Mouse (Mus musculus) embryo, embryonic 11.5 days (tissue): ENCODE measurements at regions not wholly inside any gene's neighbourhood (a gene's known extent, or its start where the extent isn't known, plus 50 kb on each side); places are given as distances from the start of the nearest gene placed in this dataset.
"Not testable (repeated sequence)": the region's sequence is repeated elsewhere in the genome, so short reads cannot be mapped to it uniquely, and the experiment has no call there.

Experiments
- DNase-seq: peaks from one replicate; pipeline ENCODE4 v3.0.0-alpha.2; 2012; ENCODE audit warnings: low read depth, low spot score

- no peak for DNase-seq
Observed at GRCm38 (mm10) chr5:134046086-134046485, 53.4 kb upstream of the Castor2 start.

- DNase-seq: not testable (repeated sequence)
Observed at GRCm38 (mm10) chr5:134042938-134043337, 56.6 kb upstream of the Castor2 start.

GRCm38 (mm10) chr5:134027316-134027966 is 72.1 kb upstream of the Castor2 start:
- no peak for DNase-seq

- no peak for DNase-seq
Observed at GRCm38 (mm10) chr5:134019651-134020432, 79.7 kb upstream of the Castor2 start.

- DNase-seq: peak; percentile 79
Observed at GRCm38 (mm10) chr5:134014257-134015163, 85.0 kb upstream of the Castor2 start.

GRCm38 (mm10) chr5:134013206-134013605 is 86.3 kb upstream of the Castor2 start:
- DNase-seq: no peak

- DNase-seq: no peak
Observed at GRCm38 (mm10) chr5:134009843-134010242, 89.7 kb upstream of the Castor2 start.

- DNase-seq: no peak
Observed at GRCm38 (mm10) chr5:134007127-134007771, 92.3 kb upstream of the Castor2 start.

GRCm38 (mm10) chr5:134006470-134007126 is 92.9 kb upstream of the Castor2 start:
- DNase-seq: peak; percentile 94

- DNase-seq: no peak
Observed at GRCm38 (mm10) chr5:134006001-134006400, 93.5 kb upstream of the Castor2 start.

- DNase-seq: no peak
Observed at GRCm38 (mm10) chr5:134000100-134000499, 99.4 kb upstream of the Castor2 start.

GRCm38 (mm10) chr5:133999698-134000097 is 99.8 kb upstream of the Castor2 start:
- DNase-seq: no peak

GRCm38 (mm10) chr5:133991994-133992393 is 107.5 kb upstream of the Castor2 start:
- no peak for DNase-seq

GRCm38 (mm10) chr5:133991556-133991955 is 108.0 kb upstream of the Castor2 start:
- DNase-seq: no peak

GRCm38 (mm10) chr5:133983249-133983966 is 116.1 kb upstream of the Castor2 start:
- no peak for DNase-seq

GRCm38 (mm10) chr5:133970421-133970914 is 129.0 kb upstream of the Castor2 start:
- DNase-seq: no peak

- no peak for DNase-seq
Observed at GRCm38 (mm10) chr5:133963301-133963700, 136.2 kb upstream of the Castor2 start.

GRCm38 (mm10) chr5:133940841-133941240 is 158.7 kb upstream of the Castor2 start:
- DNase-seq: no peak

- DNase-seq: no peak
Observed at GRCm38 (mm10) chr5:133940030-133940429, 159.5 kb upstream of the Castor2 start.
